Mouse (Mus musculus): ENCODE measurements at regions not wholly inside any gene's neighbourhood (a gene's known extent, or its start where the extent isn't known, plus 50 kb on each side); places are given as distances from the start of the nearest gene placed in this dataset.

- TF ChIP-seq POLR2AphosphoS5 (IDR thresholded peaks at IDR 0.05; ENCODE audit: insufficient replicate concordance, low read depth, low read length) (no peak), TAL1 (conservative IDR thresholded peaks at IDR 0.05; ENCODE audit: low read depth, low read length) (no peak), GATA1 (IDR thresholded peaks at IDR 0.05; ENCODE audit: borderline replicate concordance, low read length) (no peak), GATA2 (IDR thresholded peaks at IDR 0.05; ENCODE audit: borderline replicate concordance, low read depth, low read length) (no peak), CTCF (IDR thresholded peaks at IDR 0.05; ENCODE audit: low read depth, low read length) (no peak)
- H3K4me3 ChIP-seq (ENCODE audit: low read depth, low read length) = no peak overlapping the region
- no peak for ATAC-seq (ENCODE audit: extremely low read depth, insufficient number of reproducible peaks, low FRiP score, poor library complexity, severe bottlenecking)
Observed at GRCm38 (mm10) chr19:27558199-27558598, 128.6 kb upstream of the Pum3 start.

GRCm38 (mm10) chr19:27556697-27557096 lies 127.1 kb upstream of the Pum3 start:
- Histone ChIP-seq H3K4me1 (ENCODE audit: insufficient read depth, low read depth, low read length) (0 out of 2 replicates have a peak, but pooled peaks cover 4% of the 10 kb centered on the region), H3K4me3 (ENCODE audit: low read depth, low read length) (no peak overlapping the region), H3K27me3 (ENCODE audit: insufficient read depth, low read length) (peaks cover 15% of the 10 kb centered on the region), H3K36me3 (replicated peaks) (no peaks in the 10 kb centered on the region), H3K9me3 (replicated peaks) (no peaks in the 10 kb centered on the region)
- DNase-seq (ENCODE audit: low spot score) (no peak), ATAC-seq (ENCODE audit: extremely low read depth, insufficient number of reproducible peaks, low FRiP score, poor library complexity, severe bottlenecking) (no peak)
- TF ChIP-seq TAL1 (conservative IDR thresholded peaks at IDR 0.05; ENCODE audit: low read depth, low read length) (no peak), CTCF (IDR thresholded peaks at IDR 0.05; ENCODE audit: low read depth, low read length) (no peak), GATA2 (IDR thresholded peaks at IDR 0.05; ENCODE audit: borderline replicate concordance, low read depth, low read length) (no peak), POLR2AphosphoS5 (IDR thresholded peaks at IDR 0.05; ENCODE audit: insufficient replicate concordance, low read depth, low read length) (no peak), GATA1 (IDR thresholded peaks at IDR 0.05; ENCODE audit: borderline replicate concordance, low read length) (no peak)

More at GRCm38 (mm10) chr19:27558199-27558598, 128.6 kb upstream of the Pum3 start:
- Histone ChIP-seq H3K36me3 (replicated peaks) (no peaks in the 10 kb centered on the region), H3K9me3 (replicated peaks) (no peaks in the 10 kb centered on the region), H3K27me3 (ENCODE audit: insufficient read depth, low read length) (peaks cover 14% of the 10 kb centered on the region), H3K4me1 (ENCODE audit: insufficient read depth, low read depth, low read length) (0 out of 2 replicates have a peak, but pooled peaks cover 4% of the 10 kb centered on the region)
- DNase-seq (ENCODE audit: low spot score) = no peak

DNA sequence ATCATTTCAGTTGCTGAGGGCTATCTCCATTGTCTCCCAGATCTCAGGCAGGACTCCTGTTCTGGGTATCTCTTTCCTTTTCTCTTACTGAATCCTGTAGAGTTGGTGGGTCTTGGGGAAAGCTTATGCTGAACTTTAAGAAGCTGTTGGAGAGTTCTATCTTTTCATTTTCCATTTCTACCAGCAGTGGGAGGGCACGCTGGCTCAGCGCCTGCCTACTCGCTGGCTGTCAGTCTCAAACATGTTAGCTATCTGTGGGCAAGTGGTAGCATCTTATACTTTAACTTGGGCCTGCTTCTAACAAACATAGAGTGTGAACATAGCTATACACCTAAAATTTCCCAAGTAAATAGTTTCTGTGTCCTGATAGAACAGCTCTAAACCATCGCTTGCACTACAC lies 125.2 kb upstream of the Pum3 start:
- Histone ChIP-seq H3K4me3 (ENCODE audit: low read depth, low read length) (no peak overlapping the region), H3K4me1 (ENCODE audit: insufficient read depth, low read depth, low read length) (0 out of 2 replicates have a peak, but pooled peaks cover 4% of the 10 kb centered on the region), H3K9me3 (replicated peaks) (no peaks in the 10 kb centered on the region), H3K36me3 (replicated peaks) (no peaks in the 10 kb centered on the region), H3K27me3 (ENCODE audit: insufficient read depth, low read length) (peaks cover 15% of the 10 kb centered on the region)
- ATAC-seq (ENCODE audit: extremely low read depth, insufficient number of reproducible peaks, low FRiP score, poor library complexity, severe bottlenecking) (no peak), DNase-seq (ENCODE audit: low spot score) (no peak)
- TF ChIP-seq POLR2AphosphoS5 (IDR thresholded peaks at IDR 0.05; ENCODE audit: insufficient replicate concordance, low read depth, low read length) (no peak), TAL1 (conservative IDR thresholded peaks at IDR 0.05; ENCODE audit: low read depth, low read length) (no peak), CTCF (IDR thresholded peaks at IDR 0.05; ENCODE audit: low read depth, low read length) (no peak), GATA2 (IDR thresholded peaks at IDR 0.05; ENCODE audit: borderline replicate concordance, low read depth, low read length) (no peak), GATA1 (IDR thresholded peaks at IDR 0.05; ENCODE audit: borderline replicate concordance, low read length) (no peak)

DNA sequence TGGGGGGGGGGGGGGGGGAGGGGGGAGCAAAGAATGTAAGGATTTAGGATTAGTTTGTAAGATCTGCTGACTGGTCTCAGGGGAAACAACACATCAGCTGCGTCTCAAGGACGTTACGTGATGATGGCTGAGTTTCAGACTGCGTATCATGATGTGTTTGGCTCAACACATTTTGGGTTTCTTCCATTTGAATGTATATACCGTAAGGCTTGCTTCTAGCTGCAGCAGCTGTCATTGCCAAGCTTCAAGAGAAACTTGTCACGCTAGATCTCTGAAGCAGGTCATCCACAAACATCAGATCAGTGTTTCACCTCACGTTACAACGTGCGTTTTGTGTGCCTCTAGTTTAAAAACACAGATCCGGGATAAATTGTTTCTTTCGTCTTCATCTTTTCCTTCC lies 123.6 kb upstream of the Pum3 start:
- no peak for DNase-seq (ENCODE audit: low spot score)
- no peak for ATAC-seq (ENCODE audit: extremely low read depth, insufficient number of reproducible peaks, low FRiP score, poor library complexity, severe bottlenecking)
- H3K4me3 ChIP-seq (ENCODE audit: low read depth, low read length) = no peak overlapping the region
- H3K4me1 ChIP-seq (ENCODE audit: insufficient read depth, low read depth, low read length) = 0 out of 2 replicates have a peak, but pooled peaks cover 4% of the 10 kb centered on the region
- peaks cover 15% of the 10 kb centered on the region for H3K27me3 ChIP-seq (ENCODE audit: insufficient read depth, low read length)
- H3K9me3 ChIP-seq (replicated peaks) = no peaks in the 10 kb centered on the region
- no peaks in the 10 kb centered on the region for H3K36me3 ChIP-seq (replicated peaks)
- TF ChIP-seq POLR2AphosphoS5 (IDR thresholded peaks at IDR 0.05; ENCODE audit: insufficient replicate concordance, low read depth, low read length) = no peak
- no peak for TF ChIP-seq TAL1 (conservative IDR thresholded peaks at IDR 0.05; ENCODE audit: low read depth, low read length)
- TF ChIP-seq GATA1 (IDR thresholded peaks at IDR 0.05; ENCODE audit: borderline replicate concordance, low read length) = no peak
- TF ChIP-seq GATA2 (IDR thresholded peaks at IDR 0.05; ENCODE audit: borderline replicate concordance, low read depth, low read length) = no peak
- TF ChIP-seq CTCF (IDR thresholded peaks at IDR 0.05; ENCODE audit: low read depth, low read length) = no peak

- TF ChIP-seq GATA1 (IDR thresholded peaks at IDR 0.05; ENCODE audit: borderline replicate concordance, low read length) (no peak), GATA2 (IDR thresholded peaks at IDR 0.05; ENCODE audit: borderline replicate concordance, low read depth, low read length) (no peak), CTCF (IDR thresholded peaks at IDR 0.05; ENCODE audit: low read depth, low read length) (no peak), POLR2AphosphoS5 (IDR thresholded peaks at IDR 0.05; ENCODE audit: insufficient replicate concordance, low read depth, low read length) (no peak), TAL1 (conservative IDR thresholded peaks at IDR 0.05; ENCODE audit: low read depth, low read length) (no peak)
- ATAC-seq (ENCODE audit: extremely low read depth, insufficient number of reproducible peaks, low FRiP score, poor library complexity, severe bottlenecking) = no peak
- Histone ChIP-seq H3K4me1 (ENCODE audit: insufficient read depth, low read depth, low read length) (no peaks in the 10 kb centered on the region), H3K36me3 (replicated peaks) (no peaks in the 10 kb centered on the region), H3K9me3 (replicated peaks) (no peaks in the 10 kb centered on the region), H3K27me3 (ENCODE audit: insufficient read depth, low read length) (peaks cover 9% of the 10 kb centered on the region), H3K4me3 (ENCODE audit: low read depth, low read length) (no peak overlapping the region)
- no peak for DNase-seq (ENCODE audit: low spot score)
Observed at GRCm38 (mm10) chr19:27537746-27538145, 108.1 kb upstream of the Pum3 start.

DNA sequence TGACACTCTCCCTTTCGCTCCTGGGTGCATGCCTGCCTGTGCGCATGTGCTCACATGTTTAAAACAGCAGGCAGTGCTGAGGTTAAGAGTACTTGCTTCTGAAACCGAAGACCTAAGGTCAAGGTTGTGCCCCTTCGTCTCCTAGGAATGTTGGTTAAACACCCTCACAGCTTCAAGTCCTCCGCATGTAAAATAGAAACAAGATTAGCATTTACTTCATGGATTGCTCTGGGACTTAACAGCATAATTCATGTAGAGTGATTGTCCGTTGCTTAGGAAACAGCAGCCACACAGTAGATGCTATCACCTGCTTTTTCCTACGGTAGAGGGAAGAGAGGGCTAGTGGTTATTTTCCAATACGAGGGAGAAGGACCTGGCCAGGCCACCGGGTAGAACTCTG lies 107.4 kb upstream of the Pum3 start:
- no peak for TF ChIP-seq GATA2 (IDR thresholded peaks at IDR 0.05; ENCODE audit: borderline replicate concordance, low read depth, low read length)
- TF ChIP-seq TAL1 (conservative IDR thresholded peaks at IDR 0.05; ENCODE audit: low read depth, low read length) = no peak
- TF ChIP-seq POLR2AphosphoS5 (IDR thresholded peaks at IDR 0.05; ENCODE audit: insufficient replicate concordance, low read depth, low read length) = no peak
- TF ChIP-seq CTCF (IDR thresholded peaks at IDR 0.05; ENCODE audit: low read depth, low read length) = no peak
- TF ChIP-seq GATA1 (IDR thresholded peaks at IDR 0.05; ENCODE audit: borderline replicate concordance, low read length) = no peak
- Histone ChIP-seq H3K27me3 (ENCODE audit: insufficient read depth, low read length) (peaks cover 11% of the 10 kb centered on the region), H3K9me3 (replicated peaks) (no peaks in the 10 kb centered on the region), H3K36me3 (replicated peaks) (no peaks in the 10 kb centered on the region), H3K4me3 (ENCODE audit: low read depth, low read length) (no peak overlapping the region), H3K4me1 (ENCODE audit: insufficient read depth, low read depth, low read length) (no peaks in the 10 kb centered on the region)
- DNase-seq (ENCODE audit: low spot score) = no peak
- no peak for ATAC-seq (ENCODE audit: extremely low read depth, insufficient number of reproducible peaks, low FRiP score, poor library complexity, severe bottlenecking)

Data from G1E (cell line).